Mouse (Mus musculus) lung, postnatal 10 days (tissue): Measurements from ENCODE around the gene Ptges2.
"Not testable (repeated sequence)": the region's sequence is repeated elsewhere in the genome, so short reads cannot be mapped to it uniquely, and the experiment has no call there.

Experiments
- DNase-seq: peaks from one replicate; pipeline ENCODE4 v3.0.0; 2021

The Ptges2 gene

DNA sequence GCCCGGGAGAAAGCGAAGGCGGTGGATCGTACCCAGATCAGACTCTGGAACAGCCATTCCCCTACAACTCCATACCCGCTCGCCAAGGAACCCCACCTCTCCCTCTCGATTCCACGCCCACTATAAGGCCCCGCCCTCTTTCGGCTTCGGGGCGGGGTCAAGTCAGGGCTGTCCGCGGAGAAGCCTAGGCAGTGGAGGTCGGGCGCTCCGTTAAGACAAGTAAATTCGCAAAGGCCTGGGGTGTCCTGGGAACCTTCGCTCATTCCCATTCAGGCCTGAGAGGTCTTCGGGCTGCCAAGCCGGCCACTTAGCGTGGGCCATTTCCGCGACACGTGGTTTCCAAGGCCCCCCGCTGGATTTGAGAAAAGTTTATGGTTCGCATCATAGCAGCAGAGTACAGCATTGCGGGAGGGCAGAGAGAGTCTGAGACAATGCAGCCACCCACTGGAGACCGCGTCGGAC is at the start of gene Ptges2:
Gene Ptges2, plus strand, starts transcription at position 413 of the 462 bp plus-strand sequence.
- DNase-seq, result peak; percentile 94

DNA sequence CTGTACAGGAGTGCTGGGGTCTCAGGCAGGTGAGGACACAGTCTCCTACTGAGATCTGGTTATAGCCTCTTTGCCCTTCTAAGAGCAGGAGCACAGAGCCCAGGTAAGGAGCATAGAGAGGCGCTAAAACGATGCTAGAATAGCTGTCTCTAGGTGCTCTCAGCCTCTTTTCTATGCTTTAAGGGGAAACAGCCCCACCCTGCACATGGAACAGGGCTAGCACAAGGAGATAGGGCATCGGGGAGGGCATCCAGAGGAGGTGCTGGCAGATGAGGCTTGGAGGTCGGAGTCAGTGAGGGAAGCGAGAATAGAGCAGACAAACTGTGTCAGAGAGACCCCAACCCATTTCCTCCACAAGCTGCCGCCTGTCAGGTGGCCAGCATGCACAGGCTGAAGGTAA is 48.7 kb upstream of the Ptges2 start:
- no peak for DNase-seq

DNA sequence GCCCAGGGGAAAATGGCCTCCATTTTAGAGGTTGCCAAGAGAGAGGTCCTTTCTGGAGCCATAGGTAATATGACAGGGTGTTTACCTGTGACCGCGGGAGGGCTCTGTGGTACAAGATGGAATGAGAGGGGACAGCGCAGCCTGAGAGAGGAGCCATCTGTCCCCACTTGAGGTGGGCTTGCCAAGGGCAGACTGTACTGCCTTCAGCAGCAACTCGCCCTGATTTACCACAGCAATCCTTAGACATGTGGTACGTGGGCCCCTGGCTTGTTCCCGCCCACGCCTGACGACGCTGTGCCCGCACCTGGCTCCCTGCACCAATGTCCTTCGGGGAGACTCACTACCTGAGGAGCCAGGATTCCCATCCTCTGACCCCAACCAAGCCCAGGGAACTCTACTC is 47.4 kb upstream of the Ptges2 start:
- no peak for DNase-seq

- DNase-seq, result no peak
Observed at GRCm38 (mm10) chr2:32349625-32350255, 46.0 kb upstream of the Ptges2 start.

GRCm38 (mm10) chr2:32350471-32351051 is 45.1 kb upstream of the Ptges2 start:
- DNase-seq, result no peak

- no peak for DNase-seq
Observed at GRCm38 (mm10) chr2:32351471-32351961, 44.2 kb upstream of the Ptges2 start.

- peak; percentile 28 for DNase-seq
Observed at GRCm38 (mm10) chr2:32352151-32353006, 43.3 kb upstream of the Ptges2 start, which contains the start of gene Ciz1. Gene Ciz1, plus strand, starts transcription at chr2:32352327.

DNA sequence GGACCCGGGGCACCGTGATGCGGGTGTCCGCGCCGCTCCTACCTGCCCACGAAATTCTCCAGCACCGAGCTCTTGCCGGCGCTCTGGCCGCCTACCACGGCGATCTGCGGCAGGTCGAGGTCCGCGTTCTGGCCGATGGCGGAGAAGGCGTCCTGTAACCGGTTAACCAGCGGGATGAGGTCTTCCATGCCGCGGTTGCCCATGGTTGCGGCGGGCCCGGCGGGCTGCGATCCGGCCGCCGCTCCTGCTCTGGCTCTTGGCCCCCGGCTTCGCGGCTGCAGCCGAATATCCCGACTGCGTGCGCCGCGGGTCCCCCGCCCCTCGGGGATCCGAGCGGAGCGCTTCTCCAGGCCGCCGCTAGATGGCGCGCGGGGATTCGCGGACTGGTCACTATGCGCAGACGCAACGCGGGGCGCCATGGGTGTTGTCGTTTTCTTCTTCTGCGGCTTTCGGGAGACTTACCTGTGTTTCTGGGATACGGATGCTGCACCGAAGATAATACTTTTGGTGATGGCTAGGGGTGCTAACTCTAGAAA is 42.6 kb upstream of the Ptges2 start, which contains the start of gene Dnm1:
Gene Dnm1, minus strand, starts transcription at position 332 of the 536 bp plus-strand sequence.
- DNase-seq, result peak; percentile 94

- DNase-seq, result no peak
Observed at GRCm38 (mm10) chr2:32353836-32354235, 41.9 kb upstream of the Ptges2 start.

DNA sequence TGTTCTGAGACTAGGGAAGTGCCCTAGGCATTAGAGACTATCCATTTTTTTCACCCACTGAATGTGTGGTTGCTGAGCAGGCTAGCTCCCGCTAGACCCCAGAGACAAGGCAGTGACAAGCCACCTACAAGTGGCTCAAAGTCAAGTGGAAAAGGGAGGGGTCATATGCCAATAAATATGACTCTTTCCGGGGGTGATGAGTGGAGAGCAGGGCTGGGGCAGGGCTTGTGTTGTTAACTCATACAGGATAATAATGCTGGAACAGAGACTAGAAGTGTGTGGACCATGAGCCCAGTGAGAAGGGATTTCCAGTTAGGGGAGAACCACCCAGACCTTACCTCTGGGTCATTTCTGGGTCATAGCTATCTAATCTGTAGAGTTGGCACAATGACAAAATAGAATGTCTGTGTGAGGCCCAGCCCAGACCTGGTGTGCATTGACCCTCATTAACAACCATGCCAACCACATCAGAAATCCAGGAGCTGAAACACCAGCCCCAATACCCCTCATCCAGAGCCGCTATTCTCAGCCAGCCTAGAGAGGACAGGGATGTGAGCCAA is 41.3 kb upstream of the Ptges2 start:
- DNase-seq, result no peak

GRCm38 (mm10) chr2:32356216-32356615 is 39.5 kb upstream of the Ptges2 start:
- DNase-seq, result no peak

DNA sequence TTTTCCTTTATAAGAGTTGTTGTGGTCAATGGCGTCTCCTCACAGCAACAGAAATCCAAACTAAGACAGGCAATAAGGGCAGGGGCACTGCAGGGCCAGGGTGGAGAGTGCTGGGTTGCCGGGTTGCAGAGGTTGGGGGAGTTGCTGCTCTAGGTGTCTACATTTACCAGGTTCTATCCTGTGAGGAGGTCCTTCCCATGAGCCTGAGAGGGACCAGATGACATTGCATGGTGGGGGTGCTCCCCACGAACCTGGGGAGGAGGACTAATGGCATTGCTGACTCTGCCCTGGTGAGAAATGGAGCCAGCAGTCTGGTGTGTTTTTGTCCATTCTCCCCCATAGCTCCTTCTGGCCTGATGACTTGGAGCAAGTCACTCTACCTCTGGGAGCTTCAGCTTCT is 38.0 kb upstream of the Ptges2 start:
- DNase-seq, result no peak

DNA sequence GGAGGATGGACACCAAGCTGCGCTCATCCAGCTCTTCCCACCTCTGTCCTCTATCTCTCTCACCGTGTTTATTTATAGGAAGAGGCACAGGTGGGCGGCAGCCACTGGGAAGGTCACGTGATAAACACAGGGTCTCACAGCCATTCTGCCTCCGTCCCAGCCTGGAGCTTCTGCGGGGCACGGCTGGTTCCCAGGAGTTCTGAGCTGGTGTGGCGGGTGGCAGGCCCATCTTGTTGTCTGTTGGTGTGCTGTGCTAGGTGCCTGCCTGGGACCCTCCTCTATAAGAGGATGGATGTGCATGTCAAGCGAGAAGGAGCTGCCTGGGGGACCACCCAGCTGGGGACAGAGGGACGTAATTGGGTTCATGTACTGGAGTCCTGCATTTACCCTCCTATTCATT is 37.3 kb upstream of the Ptges2 start:
- DNase-seq, result no peak

DNA sequence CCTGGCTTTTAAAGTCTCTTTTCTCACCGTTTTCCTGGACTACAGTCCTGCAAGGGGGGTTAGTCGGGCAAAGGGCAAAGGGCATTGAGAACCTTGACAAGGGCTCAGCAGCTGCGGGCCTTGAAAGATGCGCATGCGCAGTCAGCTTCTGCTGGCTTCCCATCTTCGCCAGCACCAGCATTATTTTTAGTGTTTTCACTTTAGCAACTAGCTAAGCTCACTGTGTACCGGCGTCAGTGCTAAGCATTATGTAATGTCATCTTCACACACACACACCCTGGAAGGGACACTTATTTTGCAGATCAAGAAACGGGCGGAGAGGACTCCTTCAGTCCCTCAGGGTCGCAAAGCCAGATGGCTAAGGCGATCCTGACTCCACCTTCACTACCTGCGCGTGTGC is 35.0 kb upstream of the Ptges2 start:
- DNase-seq, result peak; percentile 69

GRCm38 (mm10) chr2:32361437-32361836 is 34.3 kb upstream of the Ptges2 start:
- DNase-seq, result peak; percentile 80

DNA sequence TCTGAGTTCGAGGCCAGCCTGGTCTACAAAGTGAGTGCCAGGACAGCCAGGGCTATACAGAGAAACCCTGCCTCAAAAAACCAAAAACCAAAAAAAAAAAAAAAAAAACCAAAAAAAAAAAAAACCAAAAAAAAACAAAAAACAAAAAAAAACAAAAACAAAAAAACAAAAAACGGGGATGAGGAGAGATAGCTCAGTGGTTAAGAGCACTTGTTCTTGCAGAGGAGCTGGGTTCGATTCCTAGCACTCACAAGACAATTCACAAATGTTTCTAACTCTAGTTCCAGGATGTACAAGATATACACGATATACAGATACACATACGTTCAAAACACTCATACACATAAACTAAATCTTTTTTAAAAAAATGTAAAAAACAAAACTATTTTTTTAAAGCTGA is 33.4 kb upstream of the Ptges2 start:
- not testable (repeated sequence) for DNase-seq

GRCm38 (mm10) chr2:32362817-32363340 is 32.8 kb upstream of the Ptges2 start:
- DNase-seq, result peak; percentile 94

DNA sequence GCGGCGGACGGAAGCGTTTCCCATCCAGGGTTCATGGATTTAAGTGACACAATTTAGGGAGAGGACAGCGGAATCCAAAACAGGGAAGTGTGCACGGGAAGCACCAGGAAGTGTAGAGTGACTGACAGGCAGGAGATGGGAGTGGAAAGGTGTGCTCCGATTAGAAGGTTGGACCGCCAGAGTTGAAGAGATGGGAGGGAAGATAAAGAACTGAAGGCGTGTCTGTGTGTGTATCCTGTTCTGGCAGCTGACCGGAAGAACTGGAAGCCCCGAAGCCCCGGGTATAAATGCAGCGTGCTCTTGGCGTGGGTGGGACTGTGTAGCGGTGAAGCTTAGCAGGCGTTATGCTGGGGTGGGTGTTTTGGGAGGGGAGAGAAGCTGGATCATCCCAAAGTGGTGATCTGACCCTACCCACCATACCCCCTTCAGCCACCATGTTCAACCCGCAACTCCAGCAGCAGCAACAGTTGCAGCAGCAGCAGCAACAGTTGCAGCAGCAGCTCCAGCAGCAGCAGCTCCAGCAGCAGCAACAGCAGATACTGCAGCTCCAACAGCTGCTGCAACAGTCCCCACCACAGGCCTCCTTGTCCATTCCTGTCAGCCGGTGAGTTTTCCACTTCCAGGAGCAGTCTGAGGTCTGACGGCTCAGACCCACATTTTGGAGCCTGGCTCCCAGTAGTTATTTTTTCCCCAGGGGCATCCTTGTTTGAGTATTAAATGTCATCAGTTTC is 32.2 kb upstream of the Ptges2 start:
- DNase-seq, result peak; percentile 66

DNA sequence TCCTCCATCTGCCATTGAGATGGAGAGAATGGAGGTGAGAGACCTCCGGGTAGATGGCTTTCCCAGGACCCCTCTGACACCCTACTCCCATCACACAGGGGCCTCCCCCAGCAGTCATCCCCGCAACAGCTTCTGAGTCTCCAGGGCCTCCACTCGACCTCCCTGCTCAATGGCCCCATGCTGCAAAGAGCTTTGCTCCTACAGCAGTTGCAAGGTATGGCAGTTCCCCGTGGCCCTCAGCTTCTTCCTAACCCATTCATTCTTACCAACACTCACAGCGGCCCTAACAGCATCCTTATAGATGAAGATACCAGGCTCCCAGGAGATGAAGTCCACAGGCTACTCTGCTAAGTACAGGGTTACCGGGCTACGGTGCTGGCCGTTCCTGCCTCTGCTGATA is 31.6 kb upstream of the Ptges2 start:
- no peak for DNase-seq

DNA sequence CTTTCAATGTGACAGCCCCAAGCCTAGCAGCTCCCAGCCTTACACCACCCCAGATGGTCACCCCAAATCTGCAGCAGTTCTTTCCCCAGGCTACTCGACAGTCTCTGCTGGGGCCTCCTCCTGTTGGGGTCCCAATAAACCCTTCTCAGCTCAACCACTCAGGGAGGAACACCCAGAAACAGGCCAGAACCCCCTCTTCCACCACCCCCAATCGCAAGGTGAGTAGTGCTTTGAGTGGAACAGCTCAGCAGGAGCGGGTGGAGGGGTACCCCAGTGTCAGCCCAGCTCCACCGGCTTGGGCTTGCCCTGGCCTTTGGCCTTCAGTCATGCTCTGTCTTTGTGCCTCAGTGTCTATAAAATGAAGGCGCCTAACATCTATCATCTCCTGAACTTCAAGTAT is 28.4 kb upstream of the Ptges2 start:
- DNase-seq, result no peak

- no peak for DNase-seq
Observed at GRCm38 (mm10) chr2:32374191-32374590, 21.5 kb upstream of the Ptges2 start.
